Mouse (Mus musculus) neural tube, embryonic 15.5 days (tissue): ENCODE results near the gene Pde2a. TPM values are rescaled to one million over a fixed set of nuclear protein-coding genes. Genes with fewer than 3 reads are reported as not detected.
A peak's percentile ranks its signal among the peaks of the same experiment; 100 is the strongest.

Source experiments
- ATAC-seq: fragments of 200-750 bp; cut with Nextera tagmentation; 2 replicates; pipeline ENCODE4 v1.8.0; 2017; ENCODE audit warnings: mild to moderate bottlenecking, moderate TSS enrichment, moderate library complexity; ENCODE audit not compliant: low FRiP score
- H3K27ac ChIP-seq: fragments of 300-500 bp; sonication (generic); replicated peaks from 2 replicates; pipeline ENCODE4 v1.5.1; 2015; ENCODE audit warnings: mild to moderate bottlenecking, inconsistent platforms
- H3K27me3 ChIP-seq: fragments of 300-500 bp; sonication (generic); replicated peaks from 2 replicates; pipeline ENCODE4 v1.6.1; 2015; ENCODE audit warnings: inconsistent platforms
- H3K36me3 ChIP-seq: fragments of 300-500 bp; sonication (generic); 2 replicates; pipeline ENCODE4 v1.6.1; 2015; ENCODE audit warnings: inconsistent platforms
- H3K4me1 ChIP-seq: fragments of 300-500 bp; sonication (generic); 2 replicates; pipeline ENCODE4 v1.6.1; 2015; ENCODE audit warnings: inconsistent platforms
- H3K4me2 ChIP-seq: fragments of 300-500 bp; sonication (generic); 2 replicates; pipeline ENCODE4 v1.6.1; 2015; ENCODE audit warnings: inconsistent platforms, mild to moderate bottlenecking, moderate library complexity
- H3K4me3 ChIP-seq: fragments of 300-500 bp; sonication (generic); replicated peaks from 2 replicates; pipeline ENCODE4 v1.5.1; 2015; ENCODE audit warnings: mild to moderate bottlenecking, inconsistent platforms
- H3K9ac ChIP-seq: fragments of 300-500 bp; sonication (generic); replicated peaks from 2 replicates; pipeline ENCODE4 v1.6.1; 2015; ENCODE audit warnings: mild to moderate bottlenecking, inconsistent platforms
- H3K9me3 ChIP-seq: fragments of 300-500 bp; sonication (generic); replicated peaks from 2 replicates; pipeline ENCODE4 v1.6.1; 2016; ENCODE audit warnings: inconsistent platforms
- whole genome bisulfite sequencing: fragments of 180-500 bp; shearing (Covaris S2); methylation state at CpG from one replicate; pipeline ENCODE4 v1.1.7; 2015; ENCODE audit warnings: mixed read lengths; 5-methylcytosine and 5-hydroxymethylcytosine counted together
- polyA plus RNA-seq: library from polyadenylated mRNA; unstranded; fragments of >200 nt; fragmentation: Nextera tagmentation; extraction: Ambion mirVana; gene quantifications from 2 replicates; pipeline ENCODE4 v1.2.1, GENCODE M21; 2015

Gene Pde2a
- polyA plus RNA-seq, 1 experiment from 2014 or later, result 27.9 TPM

- Histone ChIP-seq H3K4me1 (peaks cover 4% of the 10 kb centered on the region; the same call in 1 of the 2 replicates), H3K9ac (no peak overlapping the region), H3K27ac (no peak overlapping the region), H3K36me3 (no peaks in the 10 kb centered on the region), H3K4me2 (no peak overlapping the region), H3K27me3 (no peaks in the 10 kb centered on the region), H3K9me3 (no peaks in the 10 kb centered on the region), H3K4me3 (no peak overlapping the region)
- WGBS, result 47% methylated on average over 6 of the region's 6 CpGs
- no peak for ATAC-seq
Measured at GRCm38 (mm10) chr7:101385331-101385733, 36.2 kb upstream of the Pde2a start.

GRCm38 (mm10) chr7:101385866-101386452 lies 35.5 kb upstream of the Pde2a start:
- WGBS, result 57% methylated on average over 7 of the region's 10 CpGs
- Histone ChIP-seq H3K4me3 (no peak overlapping the region), H3K4me1 (peaks cover 4% of the 10 kb centered on the region; the same call in 1 of the 2 replicates), H3K4me2 (no peak overlapping the region), H3K9ac (no peak overlapping the region), H3K27ac (no peak overlapping the region), H3K9me3 (no peaks in the 10 kb centered on the region), H3K27me3 (no peaks in the 10 kb centered on the region), H3K36me3 (no peaks in the 10 kb centered on the region)
- no peak for ATAC-seq

- Histone ChIP-seq H3K4me3 (no peak overlapping the region), H3K27ac (no peak overlapping the region), H3K4me2 (no peak overlapping the region), H3K9me3 (no peaks in the 10 kb centered on the region), H3K36me3 (no peaks in the 10 kb centered on the region), H3K9ac (no peak overlapping the region), H3K27me3 (no peaks in the 10 kb centered on the region), H3K4me1 (peaks cover 8% of the 10 kb centered on the region)
- 89% methylated on average over 6 of the region's 6 CpGs for WGBS
- no peak for ATAC-seq
Measured at GRCm38 (mm10) chr7:101389256-101389655, 32.2 kb upstream of the Pde2a start.

GRCm38 (mm10) chr7:101391909-101392479 lies 29.5 kb upstream of the Pde2a start:
- Histone ChIP-seq H3K9me3 (no peaks in the 10 kb centered on the region), H3K9ac (no peak overlapping the region), H3K4me2 (no peak overlapping the region), H3K4me3 (no peak overlapping the region), H3K36me3 (no peaks in the 10 kb centered on the region), H3K4me1 (peaks cover 8% of the 10 kb centered on the region), H3K27me3 (no peaks in the 10 kb centered on the region), H3K27ac (no peak overlapping the region; the same call in 1 of the 2 replicates)
- no peak for ATAC-seq
- 81% methylated on average over 4 of the region's 4 CpGs for WGBS

GRCm38 (mm10) chr7:101393015-101393414 lies 28.5 kb upstream of the Pde2a start:
- no peak overlapping the region for H3K4me3 ChIP-seq
- H3K27me3 ChIP-seq, result no peaks in the 10 kb centered on the region
- ATAC-seq, result no peak
- 63% methylated on average over 4 of the region's 4 CpGs for WGBS
- no peaks in the 10 kb centered on the region for H3K36me3 ChIP-seq
- H3K9me3 ChIP-seq, result no peaks in the 10 kb centered on the region
- H3K4me1 ChIP-seq, result peaks cover 8% of the 10 kb centered on the region
- H3K4me2 ChIP-seq, result no peak overlapping the region
- peak overlapping the region; percentile 68; the same call in 1 of the 2 replicates for H3K27ac ChIP-seq
- H3K9ac ChIP-seq, result no peak overlapping the region

- H3K4me2 ChIP-seq, result peak overlapping the region; percentile 20; the same call in 1 of the 2 replicates
- no peaks in the 10 kb centered on the region for H3K9me3 ChIP-seq
- 0 out of 2 replicates have a peak overlapping the region, but pooled peaks have one; percentile 13 for H3K4me3 ChIP-seq
- peaks cover 8% of the 10 kb centered on the region for H3K4me1 ChIP-seq
- no peaks in the 10 kb centered on the region for H3K27me3 ChIP-seq
- peak; percentile 18; the same call in 1 of the 2 replicates for ATAC-seq
- H3K9ac ChIP-seq, result no peak overlapping the region
- H3K36me3 ChIP-seq, result no peaks in the 10 kb centered on the region
- peak overlapping the region; percentile 68; the same call in 1 of the 2 replicates for H3K27ac ChIP-seq
- 46% methylated on average over 8 of the region's 8 CpGs for WGBS
Measured at GRCm38 (mm10) chr7:101393694-101394504, 27.6 kb upstream of the Pde2a start.

GRCm38 (mm10) chr7:101394569-101394968 lies 26.9 kb upstream of the Pde2a start:
- H3K27me3 ChIP-seq, result no peaks in the 10 kb centered on the region
- ATAC-seq, result no peak
- no peaks in the 10 kb centered on the region for H3K9me3 ChIP-seq
- WGBS, result 75% methylated on average over 3 of the region's 3 CpGs
- 0 out of 2 replicates have a peak overlapping the region, but pooled peaks have one; percentile 13 for H3K4me3 ChIP-seq
- H3K4me1 ChIP-seq, result peaks cover 8% of the 10 kb centered on the region
- no peak overlapping the region for H3K9ac ChIP-seq
- no peaks in the 10 kb centered on the region for H3K36me3 ChIP-seq
- no peak overlapping the region; the same call in 1 of the 2 replicates for H3K27ac ChIP-seq
- peak overlapping the region; percentile 20 for H3K4me2 ChIP-seq

GRCm38 (mm10) chr7:101395471-101395870 lies 26.0 kb upstream of the Pde2a start:
- Histone ChIP-seq H3K9ac (no peak overlapping the region), H3K27ac (no peak overlapping the region), H3K36me3 (no peaks in the 10 kb centered on the region), H3K27me3 (no peaks in the 10 kb centered on the region), H3K4me3 (no peak overlapping the region), H3K4me1 (peaks cover 8% of the 10 kb centered on the region), H3K9me3 (no peaks in the 10 kb centered on the region), H3K4me2 (peak overlapping the region; percentile 20)
- no peak for ATAC-seq
- 76% methylated on average over 2 of the region's 2 CpGs for WGBS

GRCm38 (mm10) chr7:101397175-101397574 lies 24.3 kb upstream of the Pde2a start:
- WGBS, result 91% methylated on average over 4 of the region's 4 CpGs
- no peak overlapping the region for H3K4me2 ChIP-seq
- H3K27ac ChIP-seq, result no peak overlapping the region
- no peaks in the 10 kb centered on the region for H3K36me3 ChIP-seq
- no peaks in the 10 kb centered on the region for H3K9me3 ChIP-seq
- H3K9ac ChIP-seq, result no peak overlapping the region
- no peak for ATAC-seq
- H3K4me3 ChIP-seq, result no peak overlapping the region
- peaks cover 8% of the 10 kb centered on the region for H3K4me1 ChIP-seq
- H3K27me3 ChIP-seq, result no peaks in the 10 kb centered on the region

GRCm38 (mm10) chr7:101401510-101401909 lies 20.0 kb upstream of the Pde2a start:
- no peak for ATAC-seq
- no peaks in the 10 kb centered on the region for H3K36me3 ChIP-seq
- H3K9ac ChIP-seq, result no peak overlapping the region
- no peak overlapping the region for H3K4me2 ChIP-seq
- H3K27ac ChIP-seq, result no peak overlapping the region
- H3K9me3 ChIP-seq, result no peaks in the 10 kb centered on the region
- H3K27me3 ChIP-seq, result no peaks in the 10 kb centered on the region
- no peak overlapping the region for H3K4me3 ChIP-seq
- no peaks in the 10 kb centered on the region for H3K4me1 ChIP-seq
- WGBS, result 81% methylated on average over 7 of the region's 7 CpGs

- WGBS, result 97% methylated on average over 5 of the region's 5 CpGs
- no peak overlapping the region for H3K9ac ChIP-seq
- H3K27ac ChIP-seq, result no peak overlapping the region
Measured at GRCm38 (mm10) chr7:101403831-101404230, 17.7 kb upstream of the Pde2a start.

More at GRCm38 (mm10) chr7:101403831-101404230, 17.7 kb upstream of the Pde2a start:
- H3K27me3 ChIP-seq, result no peaks in the 10 kb centered on the region; the same call in 1 of the 2 replicates
- no peaks in the 10 kb centered on the region for H3K36me3 ChIP-seq
- H3K4me2 ChIP-seq, result no peak overlapping the region
- no peaks in the 10 kb centered on the region for H3K9me3 ChIP-seq
- no peaks in the 10 kb centered on the region for H3K4me1 ChIP-seq
- no peak for ATAC-seq
- H3K4me3 ChIP-seq, result no peak overlapping the region
